Mouse (Mus musculus): Measurements from ENCODE around the gene Ccr8. TPM values are rescaled to one million over a fixed set of nuclear protein-coding genes. Genes with fewer than 3 reads are reported as not detected.

Gene Ccr8
- polyA plus RNA-seq (2015; fragmentation: Nextera tagmentation; extraction: Ambion mirVana) = 0.14 and 0.50 TPM in 2 replicates

DNA sequence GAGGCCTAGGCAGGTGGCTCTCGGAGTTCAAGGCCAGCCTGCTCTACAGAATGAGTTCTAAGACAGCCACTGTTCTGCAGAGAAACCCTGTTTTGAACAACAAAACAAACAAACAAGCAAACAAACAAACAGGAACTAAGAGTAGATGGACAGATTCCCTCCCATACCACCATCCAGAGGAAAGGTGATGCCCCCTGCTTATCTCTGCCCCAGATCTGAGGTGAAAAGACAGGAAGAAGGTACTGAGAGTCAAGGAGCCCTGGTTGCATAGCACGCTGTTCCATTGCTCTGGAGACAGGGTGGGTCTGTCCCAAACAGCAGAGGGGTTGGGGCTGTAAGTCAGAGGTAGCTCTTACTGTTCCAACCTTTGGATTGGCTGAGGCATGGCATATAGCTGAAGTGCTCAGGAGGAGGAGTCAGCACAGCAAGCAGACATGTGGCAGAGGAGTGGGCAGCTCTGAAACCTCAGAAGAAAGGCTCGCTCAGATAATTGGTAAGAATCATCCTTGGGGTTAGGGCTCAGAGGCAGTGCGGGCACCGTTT, at the start of gene Ccr8:
Gene Ccr8, plus strand, starts transcription at position 419 of the 543 bp plus-strand sequence.

GRCm38 (mm10) chr9:120069779-120070178, 22.1 kb upstream of the Ccr8 start, which contains the start of gene Cx3cr1:
Gene Cx3cr1, minus strand, starts transcription at chr9:120069879.

GRCm38 (mm10) chr9:120110211-120111018, 18.5 kb downstream of the Ccr8 start, which contains the start of gene Slc25a38:
Gene Slc25a38, plus strand, starts transcription at chr9:120110374.

GRCm38 (mm10) chr9:120127538-120128251, 35.8 kb downstream of the Ccr8 start, which contains the start of gene Rpsa:
Gene Rpsa, plus strand, starts transcription at chr9:120127689.

Other genes starting within 250 kb of the Ccr8 start
- gene Wdr48, start 197.2 kb upstream of the Ccr8 start, polyA plus RNA-seq (2015; fragmentation: Nextera tagmentation; extraction: Ambion mirVana) = 23.7 and 25.1 TPM in 2 replicates
- gene Gorasp1, start 154.5 kb upstream of the Ccr8 start, polyA plus RNA-seq (2015; fragmentation: Nextera tagmentation; extraction: Ambion mirVana) = 26.1 and 26.5 TPM in 2 replicates
- 0.35 and 0.40 TPM in 2 replicates for gene Ttc21a, start 154.5 kb upstream of the Ccr8 start, polyA plus RNA-seq (2015; fragmentation: Nextera tagmentation; extraction: Ambion mirVana)
- 6.3 and 10.0 TPM in 2 replicates for gene Csrnp1, start 107.5 kb upstream of the Ccr8 start, polyA plus RNA-seq (2015; fragmentation: Nextera tagmentation; extraction: Ambion mirVana)
- gene Xirp1, start 68.5 kb upstream of the Ccr8 start, polyA plus RNA-seq (2015; fragmentation: Nextera tagmentation; extraction: Ambion mirVana) = 0.04 TPM in 1 of 2 replicates, not detected in the other
- 4.8 and 7.2 TPM in 2 replicates for gene Cx3cr1, start 22.2 kb upstream of the Ccr8 start, polyA plus RNA-seq (2015; fragmentation: Nextera tagmentation; extraction: Ambion mirVana)
- gene Slc25a38, start 18.3 kb downstream of the Ccr8 start, polyA plus RNA-seq (2015; fragmentation: Nextera tagmentation; extraction: Ambion mirVana) = 13.6 and 14.7 TPM in 2 replicates
- gene Rpsa, start 35.6 kb downstream of the Ccr8 start, polyA plus RNA-seq (2015; fragmentation: Nextera tagmentation; extraction: Ambion mirVana) = 892 and 1,023 TPM in 2 replicates
- gene Mobp, start 57.6 kb downstream of the Ccr8 start, polyA plus RNA-seq (2015; fragmentation: Nextera tagmentation; extraction: Ambion mirVana) = 1.0 and 1.2 TPM in 2 replicates
- gene Myrip, start 209.4 kb downstream of the Ccr8 start, polyA plus RNA-seq (2015; fragmentation: Nextera tagmentation; extraction: Ambion mirVana) = 0.07 and 0.11 TPM in 2 replicates

Measured in urinary bladder, postnatal 0 days (tissue).